Mouse (Mus musculus): ENCODE data around the gene Tmem255b.

Gene Tmem255b

DNA sequence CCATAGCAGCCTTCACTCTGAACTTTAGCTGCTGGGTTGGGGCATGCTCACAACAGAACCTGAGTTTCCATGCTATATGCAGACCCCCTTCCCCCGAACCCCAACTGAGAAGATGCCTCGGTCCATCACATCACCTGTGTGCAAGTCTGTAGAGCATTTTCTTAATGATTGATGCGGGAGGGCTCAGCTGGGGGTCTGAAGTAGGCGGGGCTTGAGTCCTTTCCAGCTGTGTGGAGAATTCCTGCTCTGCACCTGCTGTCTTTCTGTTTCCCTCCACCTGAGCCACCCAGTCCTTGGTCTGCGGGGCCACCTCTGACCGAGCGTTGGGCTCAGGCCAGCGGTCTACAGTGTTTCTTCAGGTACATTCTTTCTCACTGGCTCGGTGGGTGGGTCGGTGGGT, at the start of gene Tmem255b:
Gene Tmem255b (plus strand): TSS at position 301 of the 400 bp plus-strand sequence.
- no peak for DNase-seq

DNA sequence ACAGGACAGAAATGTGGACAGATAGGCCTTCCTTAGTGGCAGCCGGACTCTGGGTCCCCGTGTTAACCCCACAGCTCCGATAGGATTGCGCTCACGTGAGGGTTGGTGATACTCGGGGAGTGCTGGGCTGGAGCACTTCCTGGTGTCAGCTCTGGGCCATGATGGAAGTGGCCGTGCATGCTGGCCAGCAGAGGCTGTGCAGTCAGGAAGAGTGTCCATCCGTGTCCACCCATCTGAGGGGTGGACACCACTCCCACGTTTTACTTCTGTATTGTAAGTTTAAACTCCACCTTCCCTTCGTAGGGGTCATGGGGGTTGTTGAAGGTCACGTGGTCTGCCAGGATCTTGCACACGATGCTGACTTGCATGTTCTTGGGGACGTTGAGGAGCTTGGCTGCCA, 48.6 kb upstream of the Tmem255b start:
- DNase-seq: no peak

- DNase-seq: no peak
Observed at GRCm38 (mm10) chr8:13387728-13388127, 47.3 kb upstream of the Tmem255b start.

- no peak for DNase-seq
Observed at GRCm38 (mm10) chr8:13388744-13389143, 46.2 kb upstream of the Tmem255b start.

GRCm38 (mm10) chr8:13393869-13394268, 41.1 kb upstream of the Tmem255b start:
- DNase-seq: no peak

- DNase-seq: no peak
Observed at GRCm38 (mm10) chr8:13396725-13397124, 38.3 kb upstream of the Tmem255b start, which contains the start of gene Atp4b. TSS of gene Atp4b (minus strand) at chr8:13396825.

GRCm38 (mm10) chr8:13403517-13403916, 31.5 kb upstream of the Tmem255b start:
- DNase-seq: no peak

DNA sequence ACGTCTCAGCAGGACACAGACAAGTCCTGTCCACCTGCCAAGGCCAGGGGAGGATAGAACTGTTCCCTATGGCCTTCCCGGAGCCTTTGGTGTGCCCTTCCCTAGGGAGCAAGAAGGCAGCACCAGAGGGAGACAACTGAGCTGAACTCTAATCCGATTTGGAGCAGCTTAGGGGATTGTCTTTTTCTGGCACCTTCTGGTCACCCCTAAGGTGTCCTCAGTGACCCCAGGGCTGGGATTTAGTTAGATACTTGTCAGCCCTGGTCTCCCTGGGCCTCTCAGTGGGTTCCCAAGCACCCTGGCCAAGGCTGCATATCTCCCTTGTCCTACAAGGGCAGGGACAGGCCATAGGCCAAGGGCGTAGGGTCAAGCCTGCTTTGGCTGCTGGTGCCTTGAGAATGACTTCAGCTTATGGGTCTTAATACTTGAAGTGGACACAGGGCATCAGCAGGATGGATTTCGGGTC, 30.3 kb upstream of the Tmem255b start, which contains the start of gene Grk1:
Gene Grk1 (plus strand): TSS at position 416 of the 466 bp plus-strand sequence.
- DNase-seq: no peak

DNA sequence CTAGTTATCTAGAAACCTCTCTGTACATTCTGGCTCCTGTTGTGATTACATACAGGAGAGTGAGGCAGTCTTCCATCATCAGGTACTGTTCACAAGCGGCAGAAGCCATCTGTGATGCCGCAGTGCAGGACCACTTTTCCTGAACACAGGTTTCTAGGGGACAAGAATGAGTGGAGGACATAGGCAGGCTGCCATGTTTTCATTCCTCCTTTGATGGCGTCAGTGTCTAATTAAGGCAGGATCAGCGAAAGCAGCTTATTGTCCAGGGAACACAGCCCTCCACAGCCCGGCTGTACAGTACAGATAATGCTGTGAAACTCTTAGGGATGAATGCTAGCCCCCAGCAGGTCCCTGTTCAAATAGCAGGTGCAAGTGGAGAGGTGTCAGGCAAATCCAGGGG, 29.0 kb upstream of the Tmem255b start:
- no peak for DNase-seq

GRCm38 (mm10) chr8:13411597-13411996, 23.4 kb upstream of the Tmem255b start:
- peak; percentile 87 for DNase-seq

DNA sequence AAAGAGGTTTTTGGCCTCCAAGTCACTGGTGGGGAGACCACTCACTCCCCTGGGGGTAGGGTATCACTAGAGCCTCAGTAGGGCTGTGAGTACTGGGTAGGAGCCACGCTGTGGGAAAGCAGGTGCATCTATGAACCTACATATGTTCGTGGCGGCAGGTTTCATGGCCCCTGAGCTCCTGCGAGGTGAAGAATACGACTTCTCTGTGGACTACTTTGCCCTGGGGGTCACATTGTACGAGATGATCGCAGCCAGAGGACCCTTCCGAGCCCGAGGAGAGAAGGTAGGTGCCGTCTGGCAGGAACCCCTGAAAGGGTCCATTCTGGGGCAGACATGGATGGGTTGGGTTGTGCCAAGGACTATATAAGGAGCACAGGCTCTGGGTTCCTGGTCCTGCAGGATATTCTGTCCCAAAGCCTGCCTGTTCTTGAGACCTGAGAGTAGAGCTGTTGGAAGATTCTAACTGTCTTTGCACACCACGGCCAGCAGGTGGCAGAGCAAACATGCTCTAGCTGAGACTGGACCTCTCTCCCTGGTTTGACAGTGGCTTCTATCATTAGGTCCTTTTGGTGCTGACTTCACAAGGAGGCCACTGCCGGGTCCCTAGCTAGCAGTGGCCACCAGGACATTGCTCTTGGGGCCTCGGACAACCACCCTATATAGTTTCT, 22.0 kb upstream of the Tmem255b start:
- DNase-seq: peak; percentile 90

DNA sequence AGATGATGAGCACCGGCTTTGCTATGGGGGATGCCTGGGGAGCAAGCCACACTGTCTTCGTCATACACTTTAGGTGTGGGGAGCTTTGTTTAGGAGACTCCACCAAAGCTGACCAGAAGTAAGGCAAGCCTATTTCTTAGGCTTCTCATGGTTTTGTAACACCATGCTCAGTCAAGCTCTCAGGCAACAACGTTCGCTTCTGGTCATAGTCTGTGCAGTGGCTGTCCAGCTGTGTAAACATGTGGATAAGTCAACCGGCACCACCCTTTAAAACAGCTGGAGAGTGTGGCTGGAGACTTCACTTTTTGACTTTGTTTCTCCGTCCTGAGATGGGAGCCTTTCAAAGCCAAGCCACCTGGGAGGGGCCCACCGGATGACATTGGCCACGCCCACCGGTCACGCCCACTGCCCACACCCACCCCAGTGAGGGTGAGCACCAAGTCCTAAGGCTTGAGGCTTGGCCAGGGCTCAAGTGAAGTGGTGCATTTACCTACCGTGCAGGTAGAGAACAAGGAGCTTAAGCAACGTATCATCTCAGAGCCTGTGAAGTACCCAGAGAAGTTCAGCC, 21.1 kb upstream of the Tmem255b start:
- DNase-seq: peak; percentile 95

DNA sequence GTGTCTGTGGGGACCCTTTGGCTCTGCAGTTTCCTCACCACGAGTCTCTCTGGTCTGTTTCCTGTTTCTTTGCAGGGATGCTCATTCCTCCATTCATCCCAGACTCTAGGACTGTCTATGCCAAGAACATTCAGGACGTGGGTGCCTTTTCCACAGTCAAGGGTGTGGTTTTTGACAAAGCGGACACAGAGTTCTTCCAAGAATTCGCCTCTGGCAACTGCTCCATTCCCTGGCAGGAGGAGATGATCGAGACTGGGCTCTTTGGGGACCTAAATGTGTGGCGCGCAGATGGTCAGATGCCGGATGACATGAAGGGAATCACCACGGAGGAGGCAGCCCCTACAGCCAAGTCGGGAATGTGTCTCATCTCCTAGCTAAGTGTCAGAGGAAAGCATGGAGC, 19.1 kb upstream of the Tmem255b start:
- DNase-seq: peak; percentile 96

- peak; percentile 85 for DNase-seq
Observed at GRCm38 (mm10) chr8:13419111-13419639, 15.8 kb upstream of the Tmem255b start.

DNA sequence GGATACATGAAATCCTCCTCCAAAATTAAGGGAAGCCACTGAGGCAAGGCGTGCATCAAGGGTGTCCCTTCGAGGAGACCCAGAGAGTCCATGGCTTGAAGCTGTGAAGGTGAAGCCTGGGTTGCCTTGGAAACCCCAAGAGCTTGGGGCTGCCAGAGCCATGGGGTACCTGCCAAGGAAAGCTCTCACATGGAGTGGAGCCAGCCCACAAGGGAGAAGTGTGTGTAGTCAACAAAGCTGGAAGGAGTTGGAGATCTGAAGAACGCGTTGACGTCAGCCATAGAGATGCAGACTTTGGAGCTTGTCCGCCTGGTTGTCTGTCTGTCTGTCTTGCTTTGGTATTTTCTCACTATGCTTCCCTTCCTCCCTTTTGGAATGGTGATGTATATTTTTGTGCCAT, 14.0 kb upstream of the Tmem255b start:
- DNase-seq: peak; percentile 79

DNA sequence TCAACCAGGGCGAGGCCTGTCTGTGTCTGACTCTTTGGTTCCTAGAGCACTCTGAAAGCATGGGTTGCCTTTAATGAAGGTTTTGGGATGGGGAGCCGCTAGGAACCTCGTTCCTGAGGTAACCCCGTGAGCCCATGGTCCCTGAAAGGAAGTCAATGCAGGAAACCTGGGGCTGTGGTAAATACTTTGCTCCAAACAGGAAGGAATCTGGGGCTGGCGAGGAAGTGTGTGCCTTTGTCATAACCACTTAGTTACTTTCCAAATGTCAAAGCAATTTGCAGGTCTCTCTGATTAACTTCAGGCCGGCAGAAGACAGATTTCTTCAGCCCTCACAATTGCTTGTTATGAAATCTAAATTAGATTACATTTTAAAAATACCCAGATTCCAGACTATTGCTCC, 7.6 kb upstream of the Tmem255b start:
- peak; percentile 96 for DNase-seq

DNA sequence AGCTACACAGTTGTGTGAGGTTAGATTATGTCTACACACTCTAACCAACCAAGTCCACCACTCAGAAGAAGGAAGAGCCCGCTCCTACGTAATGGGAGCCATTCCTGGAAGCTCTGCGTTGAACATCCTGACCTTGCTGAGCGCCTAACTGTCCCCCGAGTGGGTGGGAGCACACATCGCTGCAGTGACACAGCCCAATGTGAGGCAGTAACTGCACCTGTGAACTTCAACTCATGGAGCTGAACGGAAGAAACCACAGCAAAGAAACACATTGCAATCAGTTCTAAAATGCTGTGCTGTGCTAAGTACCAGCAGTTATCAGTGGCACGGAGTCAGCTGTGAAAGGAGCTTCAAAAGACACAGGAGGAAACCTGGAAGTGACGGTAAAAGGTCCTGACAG, 6.8 kb upstream of the Tmem255b start:
- DNase-seq: no peak

GRCm38 (mm10) chr8:13430412-13430811, 4.6 kb upstream of the Tmem255b start:
- no peak for DNase-seq

- DNase-seq: peak; percentile 96
Observed at GRCm38 (mm10) chr8:13430866-13431265, 4.1 kb upstream of the Tmem255b start.

DNA sequence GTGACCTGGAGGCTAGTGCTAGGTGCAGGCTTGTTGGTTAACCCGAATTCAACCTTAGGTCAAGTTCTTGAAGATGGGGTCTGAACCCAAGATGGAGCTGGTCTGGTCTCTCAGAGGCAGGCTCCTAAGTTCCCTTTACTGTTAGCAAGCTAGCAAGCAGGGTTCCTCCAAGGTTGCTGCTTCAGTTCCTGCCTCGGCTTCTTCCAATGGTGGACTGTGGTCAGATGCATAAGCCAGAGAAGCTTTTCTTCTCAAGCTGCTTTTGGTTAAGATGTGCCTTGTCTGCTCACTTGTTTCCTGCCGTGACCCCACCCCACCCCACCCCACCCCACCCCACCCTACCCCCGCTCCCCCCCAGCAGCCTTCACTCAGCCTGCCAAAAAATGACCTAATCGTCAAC, 1.9 kb upstream of the Tmem255b start:
- no peak for DNase-seq

DNA sequence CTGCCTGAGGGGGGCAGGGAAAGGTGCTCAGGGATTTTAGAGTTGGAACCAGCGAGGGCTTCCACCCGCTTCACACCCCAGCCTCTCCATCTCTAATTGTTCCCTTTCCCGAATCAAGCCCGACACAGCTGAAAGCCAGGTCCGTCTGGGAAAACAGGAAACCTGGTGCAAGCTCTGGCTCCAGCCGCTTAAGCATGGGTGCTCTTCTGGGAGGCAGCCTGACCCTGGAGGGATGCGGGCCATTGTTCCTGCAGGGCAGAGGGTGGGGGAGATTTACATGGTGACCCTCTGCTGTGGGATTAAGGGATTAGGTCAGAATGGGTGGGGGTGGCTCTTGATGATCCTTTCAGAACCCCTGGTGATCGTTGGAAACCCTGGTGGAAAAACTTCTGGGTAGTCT, 1.1 kb downstream of the Tmem255b start:
- DNase-seq: peak; percentile 95

DNA sequence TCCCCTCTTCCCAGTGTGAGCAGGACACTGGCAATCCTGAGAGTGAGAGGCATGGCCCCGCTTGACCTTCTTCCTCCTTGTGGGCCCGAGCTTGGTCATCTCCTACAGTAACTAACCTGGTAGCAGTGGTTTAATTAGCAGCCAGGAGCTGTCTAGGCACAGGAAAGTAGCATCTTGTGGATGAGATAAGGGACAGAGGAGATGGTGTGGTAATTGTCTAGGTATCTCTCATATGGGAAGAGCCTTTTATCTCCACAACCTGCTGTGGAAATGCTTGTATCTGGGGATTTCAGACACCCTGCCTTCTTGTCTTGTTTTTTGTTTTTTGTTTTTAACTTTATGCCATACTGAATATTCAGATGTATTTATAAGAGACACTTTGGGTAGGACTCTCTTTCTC, 2.5 kb downstream of the Tmem255b start:
- DNase-seq: no peak

- DNase-seq: no peak
Observed at GRCm38 (mm10) chr8:13442152-13442551, 7.2 kb downstream of the Tmem255b start.

GRCm38 (mm10) chr8:13446456-13446855, 11.5 kb downstream of the Tmem255b start:
- DNase-seq: no peak
